Mouse (Mus musculus) kidney, adult 2 months (tissue): ENCODE measurements around the gene Zfp985. TPM values are rescaled to one million over a fixed set of nuclear protein-coding genes. Genes with fewer than 3 reads are reported as not detected.

Source experiments
- polyA plus RNA-seq: library from polyadenylated mRNA; depleted of rRNA; stranded (reverse); fragments of >200 nt; gene quantifications from 2 replicates; pipeline ENCODE4 v1.2.3, GENCODE M21; 2012; rRNA removed

The Zfp985 gene
- polyA plus RNA-seq, 1 experiment, result not detected

Other genes with a start within 250 kb of the Zfp985 start
- gene Zfp988, start 247.6 kb upstream of the Zfp985 start, polyA plus RNA-seq, result not detected in 2 replicates
- not detected in 2 replicates for gene Zfp978, start 192.0 kb upstream of the Zfp985 start, polyA plus RNA-seq
- gene Zfp982, start 60.9 kb upstream of the Zfp985 start, polyA plus RNA-seq, result 0.14 and 0.16 TPM in 2 replicates
- 0.02 TPM in 1 of 2 replicates, not detected in the other for gene Gm16503, start 13.1 kb upstream of the Zfp985 start, polyA plus RNA-seq
- gene Zfp979, start 89.2 kb downstream of the Zfp985 start, polyA plus RNA-seq, result 0.08 and 0.31 TPM in 2 replicates
- gene Zfp534, start 149.3 kb downstream of the Zfp985 start, polyA plus RNA-seq, result not detected in 2 replicates